Mouse (Mus musculus) heart, embryonic 11.5 days (tissue): Measurements from ENCODE around the gene Ermn. TPM values are rescaled to one million over a fixed set of nuclear protein-coding genes. Genes with fewer than 3 reads are reported as not detected.

ENCODE experiments used
- ATAC-seq: fragments of 200-750 bp; cut with Nextera tagmentation; replicated peaks from 2 replicates; pipeline ENCODE4 v1.8.0; 2017; ENCODE audit warnings: moderate library complexity; ENCODE audit not compliant: insufficient number of reproducible peaks, low FRiP score, low TSS enrichment
- H3K27ac ChIP-seq: fragments of 300-500 bp; sonication (generic); 2 replicates; pipeline ENCODE4 v1.5.1; 2014; ENCODE audit warnings: mild to moderate bottlenecking, low read depth, low read length
- H3K27me3 ChIP-seq: fragments of 300-500 bp; sonication (generic); 2 replicates; pipeline ENCODE4 v1.6.1; 2014; ENCODE audit warnings: mild to moderate bottlenecking, low read length, mixed read lengths; ENCODE audit not compliant: control insufficient read depth, insufficient read depth
- H3K36me3 ChIP-seq: fragments of 300-500 bp; sonication (generic); 2 replicates; pipeline ENCODE4 v1.6.1; 2014; ENCODE audit warnings: mild to moderate bottlenecking, low read length, moderate library complexity, mixed read lengths; ENCODE audit not compliant: control insufficient read depth, insufficient read depth
- H3K4me1 ChIP-seq: fragments of 300-500 bp; sonication (generic); 2 replicates; pipeline ENCODE4 v1.6.1; 2014; ENCODE audit warnings: low read length; ENCODE audit not compliant: control insufficient read depth, insufficient read depth
- H3K4me2 ChIP-seq: fragments of 300-500 bp; sonication (generic); 2 replicates; pipeline ENCODE4 v1.6.1; 2014; ENCODE audit warnings: mild to moderate bottlenecking, moderate library complexity
- H3K4me3 ChIP-seq: fragments of 300-500 bp; sonication (generic); 2 replicates; pipeline ENCODE4 v1.5.1; 2014; ENCODE audit warnings: low read depth, low read length
- H3K9ac ChIP-seq: fragments of 300-500 bp; sonication (generic); 2 replicates; pipeline ENCODE4 v1.6.1; 2014; ENCODE audit warnings: mild to moderate bottlenecking, low read depth, low read length, moderate library complexity
- H3K9me3 ChIP-seq: fragments of 300-500 bp; sonication (generic); replicated peaks from 2 replicates; pipeline ENCODE4 v1.6.1; 2016; ENCODE audit warnings: low read length; ENCODE audit not compliant: control insufficient read depth
- WGBS: fragments of 180-500 bp; shearing (Covaris S2); extraction: QIAGEN DNeasy Blood & Tissue Kit; methylation state at CpG from one replicate; pipeline ENCODE4 v1.1.7; 2014; ENCODE audit not compliant: insufficient replicate concordance; 5-methylcytosine and 5-hydroxymethylcytosine counted together
- polyA plus RNA-seq: library from polyadenylated mRNA; unstranded; fragments of >200 nt; fragmentation: Nextera tagmentation; extraction: Ambion mirVana; gene quantifications from 2 replicates; pipeline ENCODE4 v1.2.1, GENCODE M21; 2014

Ermn gene
- polyA plus RNA-seq, 1 experiment from 2014 or later: not detected

- H3K9me3 ChIP-seq: no peaks in the 10 kb centered on the region
- no peak overlapping the region for H3K4me2 ChIP-seq
- 34% methylated on average over 7 of the region's 7 CpGs for WGBS
- no peaks in the 10 kb centered on the region for H3K4me1 ChIP-seq
- no peaks in the 10 kb centered on the region for H3K36me3 ChIP-seq
- no peaks in the 10 kb centered on the region for H3K27me3 ChIP-seq
- H3K27ac ChIP-seq: no peak overlapping the region
- ATAC-seq: no peak
- H3K4me3 ChIP-seq: no peak overlapping the region
- no peak overlapping the region for H3K9ac ChIP-seq
Observed at GRCm38 (mm10) chr2:58029404-58029803, 23.3 kb downstream of the Ermn start.

GRCm38 (mm10) chr2:58026740-58027139, 25.9 kb downstream of the Ermn start:
- 82% methylated on average over 5 of the region's 5 CpGs for WGBS
- Histone ChIP-seq H3K4me2 (no peak overlapping the region), H3K4me3 (no peak overlapping the region), H3K4me1 (no peaks in the 10 kb centered on the region), H3K27ac (no peak overlapping the region), H3K36me3 (no peaks in the 10 kb centered on the region), H3K9me3 (no peaks in the 10 kb centered on the region), H3K27me3 (no peaks in the 10 kb centered on the region), H3K9ac (no peak overlapping the region)
- no peak for ATAC-seq

GRCm38 (mm10) chr2:58023556-58023955, 29.1 kb downstream of the Ermn start:
- Histone ChIP-seq H3K9me3 (no peaks in the 10 kb centered on the region), H3K9ac (no peak overlapping the region), H3K36me3 (no peaks in the 10 kb centered on the region), H3K4me2 (no peak overlapping the region), H3K27ac (no peak overlapping the region), H3K27me3 (no peaks in the 10 kb centered on the region), H3K4me3 (no peak overlapping the region), H3K4me1 (no peaks in the 10 kb centered on the region)
- WGBS: 79% methylated on average over 6 of the region's 6 CpGs
- ATAC-seq: no peak

GRCm38 (mm10) chr2:58007081-58007480, 45.6 kb downstream of the Ermn start:
- Histone ChIP-seq H3K27ac (no peak overlapping the region), H3K4me1 (no peaks in the 10 kb centered on the region), H3K4me2 (no peak overlapping the region), H3K27me3 (no peaks in the 10 kb centered on the region), H3K9ac (no peak overlapping the region), H3K4me3 (no peak overlapping the region), H3K36me3 (no peaks in the 10 kb centered on the region), H3K9me3 (no peaks in the 10 kb centered on the region)
- ATAC-seq: no peak
- 72% methylated on average over 5 of the region's 5 CpGs for WGBS

- no peaks in the 10 kb centered on the region; the same call in 1 of the 2 replicates for H3K4me1 ChIP-seq
- H3K36me3 ChIP-seq: no peaks in the 10 kb centered on the region
- no peak overlapping the region for H3K4me3 ChIP-seq
- no peak for ATAC-seq
- H3K9me3 ChIP-seq: no peaks in the 10 kb centered on the region
- no peak overlapping the region for H3K9ac ChIP-seq
- no peaks in the 10 kb centered on the region for H3K27me3 ChIP-seq
- WGBS: 56% methylated on average over 3 of the region's 3 CpGs
- H3K4me2 ChIP-seq: no peak overlapping the region
- no peak overlapping the region for H3K27ac ChIP-seq
Observed at GRCm38 (mm10) chr2:58001497-58001896, 51.2 kb downstream of the Ermn start.

- Histone ChIP-seq H3K4me1 (no peaks in the 10 kb centered on the region; the same call in 1 of the 2 replicates), H3K36me3 (no peaks in the 10 kb centered on the region), H3K4me3 (peak within 1 kb of the TSS; percentile 29; the same call in 1 of the 2 replicates), H3K27me3 (no peaks in the 10 kb centered on the region), H3K4me2 (peak within 1 kb of the TSS; percentile 58), H3K27ac (no peak within 1 kb of the TSS; the same call in 1 of the 2 replicates), H3K9me3 (no peaks in the 10 kb centered on the region), H3K9ac (no peak within 1 kb of the TSS)
- no peak for ATAC-seq
- 41% methylated on average over 12 of the region's 12 CpGs for WGBS
Observed at GRCm38 (mm10) chr2:57997752-57998430, 54.8 kb downstream of the Ermn start, which contains the start of gene Galnt5. Gene Galnt5 (plus strand): TSS chr2:57997884.

Other genes with a start within 250 kb of the Ermn start
- 0.38 and 0.93 TPM in 2 replicates for gene Galnt5, start 55.0 kb downstream of the Ermn start, polyA plus RNA-seq
- gene Cytip, start 142.7 kb upstream of the Ermn start, polyA plus RNA-seq: 0.20 TPM in 1 of 2 replicates, not detected in the other